Mouse (Mus musculus) kidney, postnatal 0 days (tissue): ENCODE data around the gene Gimap4. TPM values are rescaled to one million over a fixed set of nuclear protein-coding genes. Genes with fewer than 3 reads are reported as not detected.
A peak's percentile ranks its signal among the peaks of the same experiment; 100 is the strongest.

Experiments
- ATAC-seq: fragments of 200-750 bp; cut with Nextera tagmentation; replicated peaks from 2 replicates; pipeline ENCODE4 v1.8.0; 2017; ENCODE audit warnings: low read depth, moderate number of reproducible peaks, moderate TSS enrichment, moderate library complexity; ENCODE audit not compliant: low FRiP score
- DNase-seq: peaks from one replicate; pipeline ENCODE4 v3.0.0-alpha.2; 2016; ENCODE audit warnings: low spot score
- H3K27ac ChIP-seq: fragments of 300-500 bp; sonication (generic); 2 replicates; pipeline ENCODE4 v1.5.1; 2014; ENCODE audit warnings: mild to moderate bottlenecking
- H3K27me3 ChIP-seq: fragments of 300-500 bp; sonication (generic); 2 replicates; pipeline ENCODE4 v1.6.1; 2014; ENCODE audit warnings: low read length, mixed read lengths; ENCODE audit not compliant: insufficient read depth
- H3K36me3 ChIP-seq: fragments of 300-500 bp; sonication (generic); 2 replicates; pipeline ENCODE4 v1.6.1; 2014; ENCODE audit warnings: low read length, mixed read lengths; ENCODE audit not compliant: insufficient read depth
- H3K4me1 ChIP-seq: fragments of 300-500 bp; sonication (generic); replicated peaks from 2 replicates; pipeline ENCODE4 v1.6.1; 2014; ENCODE audit warnings: antibody characterized with exemption, low read length, mixed read lengths; ENCODE audit not compliant: insufficient read depth
- H3K4me2 ChIP-seq: fragments of 300-500 bp; sonication (generic); 2 replicates; pipeline ENCODE4 v1.6.1; 2014; ENCODE audit warnings: mild to moderate bottlenecking, low read length, moderate library complexity, mixed read lengths
- H3K4me3 ChIP-seq: fragments of 300-500 bp; sonication (generic); replicated peaks from 2 replicates; pipeline ENCODE4 v1.5.1; 2014; ENCODE audit warnings: low read depth, low read length
- H3K9ac ChIP-seq: fragments of 300-500 bp; sonication (generic); 2 replicates; pipeline ENCODE4 v1.6.1; 2014; ENCODE audit warnings: low read depth, low read length
- H3K9me3 ChIP-seq: fragments of 300-500 bp; sonication (generic); replicated peaks from 2 replicates; pipeline ENCODE4 v1.6.1; 2016; ENCODE audit warnings: low read length, inconsistent platforms, mixed read lengths
- CTCF ChIP-seq: IDR thresholded peaks from 2 replicates; pipeline ENCODE4 v1.5.1; 2016; ENCODE audit warnings: antibody characterized with exemption, low read depth, mild to moderate bottlenecking, moderate library complexity
- WGBS: fragments of 180-500 bp; shearing (Covaris S2); extraction: QIAGEN DNeasy Blood & Tissue Kit; methylation state at CpG from one replicate; pipeline ENCODE4 v1.1.7; 2014; 5-methylcytosine and 5-hydroxymethylcytosine counted together
- polyA plus RNA-seq: library from polyadenylated mRNA; unstranded; fragments of >200 nt; fragmentation: Nextera tagmentation; extraction: Ambion mirVana; gene quantifications from 2 replicates; pipeline ENCODE4 v1.2.1, GENCODE M21; 2015

Gene Gimap4
- polyA plus RNA-seq, 1 experiment from 2014 or later: 71.3 TPM

GRCm38 (mm10) chr6:48674291-48675058 lies 9.9 kb upstream of the Gimap4 start:
- no peak for DNase-seq
- 95% methylated on average over 9 of the region's 9 CpGs for WGBS
- no peak for ATAC-seq
- H3K9ac ChIP-seq: no peak overlapping the region
- no peak overlapping the region for H3K4me3 ChIP-seq
- 0 out of 2 replicates have a peak, but pooled peaks cover 7% of the 10 kb centered on the region for H3K4me1 ChIP-seq
- H3K27me3 ChIP-seq: no peaks in the 10 kb centered on the region
- H3K4me2 ChIP-seq: no peak overlapping the region
- no peaks in the 10 kb centered on the region for H3K9me3 ChIP-seq
- H3K27ac ChIP-seq: no peak overlapping the region
- H3K36me3 ChIP-seq: no peaks in the 10 kb centered on the region
- no peak for TF ChIP-seq CTCF

GRCm38 (mm10) chr6:48675400-48675930 lies 8.9 kb upstream of the Gimap4 start:
- peak overlapping the region; percentile 21; the same call in 1 of the 2 replicates for H3K27ac ChIP-seq
- 56% methylated on average over 10 of the region's 10 CpGs for WGBS
- no peaks in the 10 kb centered on the region for H3K36me3 ChIP-seq
- H3K4me2 ChIP-seq: peak overlapping the region; percentile 53
- peak overlapping the region; percentile 29 for H3K4me3 ChIP-seq
- 0 out of 2 replicates have a peak overlapping the region, but pooled peaks have one; percentile 5 for H3K9ac ChIP-seq
- no peaks in the 10 kb centered on the region for H3K27me3 ChIP-seq
- H3K4me1 ChIP-seq: 0 out of 2 replicates have a peak, but pooled peaks cover 7% of the 10 kb centered on the region
- DNase-seq (no peak), ATAC-seq (no peak)
- no peaks in the 10 kb centered on the region for H3K9me3 ChIP-seq
- no peak for TF ChIP-seq CTCF

- Histone ChIP-seq H3K9ac (0 out of 2 replicates have a peak within 1 kb of the TSS, but pooled peaks have one; percentile 5), H3K4me1 (0 out of 2 replicates have a peak, but pooled peaks cover 7% of the 10 kb centered on the region), H3K27me3 (no peaks in the 10 kb centered on the region), H3K27ac (peak within 1 kb of the TSS; percentile 21), H3K36me3 (no peaks in the 10 kb centered on the region), H3K4me3 (peak within 1 kb of the TSS; percentile 29), H3K4me2 (peak within 1 kb of the TSS; percentile 53), H3K9me3 (no peaks in the 10 kb centered on the region)
- no peak for TF ChIP-seq CTCF
- 18% methylated on average over 13 of the region's 13 CpGs for WGBS
- peak; percentile 32 for DNase-seq
- ATAC-seq: peak; percentile 66; the same call in 1 of the 2 replicates
Measured at GRCm38 (mm10) chr6:48675931-48676859, 8.2 kb upstream of the Gimap4 start, which contains the start of gene Gimap9. Gene Gimap9, plus strand, starts transcription at chr6:48676129.

- Histone ChIP-seq H3K27me3 (no peaks in the 10 kb centered on the region), H3K27ac (no peak overlapping the region), H3K4me3 (no peak overlapping the region), H3K36me3 (no peaks in the 10 kb centered on the region), H3K9ac (no peak overlapping the region), H3K4me2 (peak overlapping the region; percentile 53; the same call in 1 of the 2 replicates), H3K4me1 (0 out of 2 replicates have a peak, but pooled peaks cover 7% of the 10 kb centered on the region), H3K9me3 (no peaks in the 10 kb centered on the region)
- 78% methylated on average over 5 of the region's 5 CpGs for WGBS
- DNase-seq (no peak), ATAC-seq (no peak)
- TF ChIP-seq CTCF: no peak
Measured at GRCm38 (mm10) chr6:48676860-48677415, 7.4 kb upstream of the Gimap4 start.

- WGBS: 92% methylated on average over 17 of the region's 17 CpGs
- no peak overlapping the region for H3K4me2 ChIP-seq
- H3K36me3 ChIP-seq: no peaks in the 10 kb centered on the region
Measured at GRCm38 (mm10) chr6:48677492-48678345, 6.6 kb upstream of the Gimap4 start.

More at GRCm38 (mm10) chr6:48677492-48678345, 6.6 kb upstream of the Gimap4 start:
- Histone ChIP-seq H3K27ac (no peak overlapping the region), H3K4me1 (0 out of 2 replicates have a peak, but pooled peaks cover 7% of the 10 kb centered on the region), H3K4me3 (no peak overlapping the region), H3K27me3 (no peaks in the 10 kb centered on the region), H3K9me3 (no peaks in the 10 kb centered on the region), H3K9ac (no peak overlapping the region)
- no peak for DNase-seq
- no peak for ATAC-seq
- no peak for TF ChIP-seq CTCF
